Mouse (Mus musculus) urinary bladder, postnatal 10 days (tissue): ENCODE results near the gene Clrn1.

Source experiments
- DNase-seq: peaks from one replicate; pipeline ENCODE4 v3.0.0; 2022; ENCODE audit warnings: low spot score

The Clrn1 gene

GRCm38 (mm10) chr3:58831586-58831985 lies 53.6 kb downstream of the Clrn1 start:
- no peak for DNase-seq

DNA sequence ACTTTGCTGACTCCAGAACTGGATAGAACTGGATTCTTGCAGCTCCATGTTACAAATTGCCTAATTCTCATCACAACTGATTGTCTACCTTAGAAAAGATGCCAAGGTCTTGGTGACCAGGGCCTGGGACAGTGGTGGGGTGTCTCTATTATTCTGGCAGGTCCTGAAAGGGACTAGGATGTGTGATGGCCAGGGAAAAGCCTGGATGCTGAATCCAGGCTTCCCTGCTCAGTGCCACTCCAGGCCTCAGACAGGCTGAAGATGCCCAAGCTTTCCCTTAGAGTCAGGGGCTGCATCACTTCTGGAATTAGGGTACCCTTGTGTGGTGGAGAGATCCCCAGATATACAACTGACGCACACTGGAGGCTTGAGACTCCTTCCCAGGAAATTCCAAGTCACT lies 55.2 kb downstream of the Clrn1 start:
- no peak for DNase-seq

GRCm38 (mm10) chr3:58828366-58829153 lies 56.6 kb downstream of the Clrn1 start:
- DNase-seq, result no peak

- no peak for DNase-seq
Observed at GRCm38 (mm10) chr3:58826266-58826665, 58.9 kb downstream of the Clrn1 start.

- DNase-seq, result no peak
Observed at GRCm38 (mm10) chr3:58822211-58822610, 62.9 kb downstream of the Clrn1 start, which contains the start of gene Mindy4b-ps. Gene Mindy4b-ps (minus strand): TSS chr3:58822311.

- no peak for DNase-seq
Observed at GRCm38 (mm10) chr3:58817337-58817736, 67.8 kb downstream of the Clrn1 start.

GRCm38 (mm10) chr3:58814191-58814590 lies 70.9 kb downstream of the Clrn1 start:
- DNase-seq, result no peak

DNA sequence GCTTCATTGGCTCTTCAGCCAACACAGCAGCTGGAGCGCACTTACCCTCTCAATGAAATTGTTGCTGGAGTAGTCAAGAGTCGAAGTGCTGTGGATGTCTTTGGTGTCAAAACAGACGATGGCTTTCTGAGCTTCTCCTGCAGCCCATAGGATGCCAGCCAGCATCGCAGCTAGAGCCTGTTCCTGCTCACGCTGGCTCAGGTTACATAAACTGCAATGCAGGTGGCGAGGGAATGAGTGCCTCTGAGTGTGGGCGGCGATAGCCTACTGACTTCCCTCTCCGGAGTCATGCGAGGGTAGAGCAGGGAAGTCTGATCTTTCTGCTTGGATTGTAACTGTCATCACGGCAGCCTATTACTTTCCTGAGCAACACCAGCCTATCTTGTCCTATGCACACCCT lies 74.8 kb downstream of the Clrn1 start:
- no peak for DNase-seq

DNA sequence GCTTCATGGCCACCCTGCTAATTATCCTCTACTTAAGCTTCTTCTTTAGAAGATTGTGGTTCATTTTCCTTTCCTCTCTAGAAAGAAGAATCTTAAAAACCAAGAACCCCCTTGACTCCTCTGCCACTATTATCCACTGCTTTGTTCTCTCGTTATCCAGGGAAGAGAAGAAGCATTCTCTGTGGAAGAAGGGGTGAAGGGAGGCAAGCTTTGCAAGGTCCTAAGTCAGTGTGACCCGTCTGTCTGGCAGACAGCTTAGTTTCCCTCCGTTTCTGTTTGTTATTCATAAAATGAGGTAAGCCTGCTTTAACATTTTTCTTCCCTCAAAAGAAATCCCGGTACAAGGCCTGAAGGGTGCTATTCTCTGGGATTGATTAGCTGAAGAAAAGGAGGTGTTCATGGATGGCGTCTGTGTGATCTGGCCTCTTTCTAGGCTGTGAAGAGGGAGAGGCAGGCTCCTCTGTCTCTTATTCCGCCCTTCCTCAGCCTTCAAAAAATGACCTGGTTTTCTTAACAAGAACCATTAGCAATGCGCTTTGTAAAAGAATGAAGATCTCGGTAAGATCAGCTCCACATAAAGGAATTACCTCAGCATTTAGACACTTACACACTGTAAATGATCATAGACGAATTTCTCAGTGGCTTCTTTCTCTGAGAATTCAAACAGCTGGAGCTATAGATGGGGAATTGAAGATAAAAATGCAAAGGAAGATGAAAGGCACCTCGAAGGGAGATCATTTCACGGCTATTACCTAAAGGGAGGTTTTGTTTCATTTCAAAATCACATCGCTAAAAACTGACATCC lies 75.8 kb downstream of the Clrn1 start:
- DNase-seq, result no peak

- DNase-seq, result no peak
Observed at GRCm38 (mm10) chr3:58808636-58809035, 76.5 kb downstream of the Clrn1 start.

DNA sequence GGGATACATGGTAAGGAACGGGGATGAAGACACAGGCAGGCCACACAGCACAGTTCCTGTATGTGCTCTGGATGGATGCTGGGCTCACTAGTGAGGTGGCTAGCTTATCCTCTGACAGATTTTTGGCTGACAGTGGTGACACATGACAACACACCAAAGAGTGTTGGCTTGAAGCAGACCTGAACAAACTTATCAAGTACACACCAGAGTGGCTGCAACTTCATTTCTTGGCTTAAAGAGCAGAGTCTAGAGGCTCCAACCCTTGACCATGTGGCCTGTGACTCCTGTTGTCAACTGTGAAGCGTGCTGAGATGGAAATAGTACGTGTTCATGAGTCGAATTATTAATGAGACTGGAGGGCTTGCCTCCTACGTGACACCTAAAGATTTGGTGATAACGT lies 80.4 kb downstream of the Clrn1 start:
- no peak for DNase-seq

GRCm38 (mm10) chr3:58798676-58799075 lies 86.5 kb downstream of the Clrn1 start:
- no peak for DNase-seq

- no peak for DNase-seq
Observed at GRCm38 (mm10) chr3:58798245-58798644, 86.9 kb downstream of the Clrn1 start.
